Mouse (Mus musculus) MEL (cell line): ENCODE results near the gene Mpeg1. TPM values are rescaled to one million over a fixed set of nuclear protein-coding genes. Genes with fewer than 3 reads are reported as not detected.
A peak's percentile ranks its signal among the peaks of the same experiment; 100 is the strongest.

ENCODE experiments used
- DNase-seq: peaks from one replicate; pipeline ENCODE4 v3.0.0; 2011; ENCODE audit warnings: low read depth, low spot score
- H3K27ac ChIP-seq: 2 replicates; pipeline ENCODE4 v1.5.1; 2012; ENCODE audit warnings: low read depth, mild to moderate bottlenecking, control low read depth, low read length, moderate library complexity; ENCODE audit not compliant: control insufficient read depth
- H3K27me3 ChIP-seq, 2 experiments: fragments of 150-350 bp in 1 of 2; sonication (generic) in 1 of 2; 2 replicates each; pipeline ENCODE4 v1.6.1; 2012; ENCODE audit warnings: low read length in 2 of 2, mild to moderate bottlenecking in 2 of 2, improper control_type of control experiment in 1 of 2, moderate library complexity in 1 of 2; ENCODE audit not compliant: insufficient read depth in 2 of 2, control insufficient read depth in 1 of 2
- H3K36me3 ChIP-seq, 2 experiments: 2 replicates each; pipeline ENCODE4 v1.6.1; 2012 to 2014; ENCODE audit warnings: low read length in 2 of 2, improper control_type of control experiment in 1 of 2, inconsistent platforms in 1 of 2, mild to moderate bottlenecking in 1 of 2; ENCODE audit not compliant: insufficient read depth in 2 of 2, control insufficient read depth in 1 of 2
- H3K4me1 ChIP-seq, 2 experiments: fragments of 150-350 bp in 1 of 2; sonication (generic) in 1 of 2; 2 replicates each; pipeline ENCODE4 v1.6.1; 2012; ENCODE audit warnings: low read length in 2 of 2, improper control_type of control experiment in 1 of 2, mild to moderate bottlenecking in 1 of 2; ENCODE audit not compliant: insufficient read depth in 2 of 2, control insufficient read depth in 1 of 2
- H3K4me3 ChIP-seq, 2 experiments: fragments of 150-350 bp in 1 of 2; sonication (generic) in 1 of 2; 2 replicates each; pipeline ENCODE4 v1.5.1; 2012; ENCODE audit warnings: low read depth in 2 of 2, low read length in 2 of 2, mild to moderate bottlenecking in 2 of 2, moderate library complexity in 2 of 2, control low read depth in 1 of 2, improper control_type of control experiment in 1 of 2; ENCODE audit not compliant: control insufficient read depth in 1 of 2, insufficient read depth in 1 of 2
- H3K79me2 ChIP-seq: 2 replicates; pipeline ENCODE4 v1.6.1; 2012; ENCODE audit warnings: mild to moderate bottlenecking, low read length, moderate library complexity; ENCODE audit not compliant: control insufficient read depth, poor library complexity, insufficient read depth
- H3K9ac ChIP-seq: 2 replicates; pipeline ENCODE4 v1.6.1; 2012; ENCODE audit warnings: low read depth, mild to moderate bottlenecking, control low read depth, low read length, moderate library complexity; ENCODE audit not compliant: control insufficient read depth, poor library complexity, severe bottlenecking
- H3K9me3 ChIP-seq: fragments of 150-350 bp; sonication (generic); replicated peaks from 2 replicates; pipeline ENCODE4 v1.6.1; 2012; ENCODE audit warnings: mild to moderate bottlenecking, low read length, improper control_type of control experiment, moderate library complexity; ENCODE audit not compliant: insufficient read depth
- BHLHE40 ChIP-seq: IDR thresholded peaks from 2 replicates; pipeline ENCODE4 v1.6.1; 2012; ENCODE audit warnings: low read depth, mild to moderate bottlenecking, inconsistent platforms, low read length, improper control_type of control experiment, borderline replicate concordance
- CHD1 ChIP-seq: IDR thresholded peaks from 2 replicates; pipeline ENCODE4 v1.6.1; 2012; ENCODE audit warnings: low read depth, mild to moderate bottlenecking, inconsistent platforms, low read length, improper control_type of control experiment
- CTCF ChIP-seq, 3 experiments: IDR thresholded peaks in 2 of 3; conservative IDR thresholded peaks in 1 of 3; 2 replicates each; pipeline ENCODE4 v1.5.1; 2011 to 2012; ENCODE audit warnings: low read length in 3 of 3, low read depth in 2 of 3, mild to moderate bottlenecking in 2 of 3, improper control_type of control experiment in 1 of 3, inconsistent platforms in 1 of 3, mixed read lengths in 1 of 3, moderate library complexity in 1 of 3; ENCODE audit not compliant: control insufficient read depth in 1 of 3, insufficient read depth in 1 of 3, poor library complexity in 1 of 3, severe bottlenecking in 1 of 3
- EP300 ChIP-seq, 2 experiments: IDR thresholded peaks; 2 replicates each; pipeline ENCODE4 v1.6.1; 2011; ENCODE audit warnings: improper control_type of control experiment in 2 of 2, low read length in 2 of 2, low read depth in 1 of 2, mild to moderate bottlenecking in 1 of 2
- GABPA ChIP-seq: IDR thresholded peaks from 2 replicates; pipeline ENCODE4 v1.6.1; 2012; ENCODE audit warnings: low read depth, mild to moderate bottlenecking, inconsistent platforms, low read length, improper control_type of control experiment, moderate library complexity
- HCFC1 ChIP-seq: IDR thresholded peaks from 2 replicates; pipeline ENCODE4 v1.6.1; 2012; ENCODE audit warnings: low read depth, mild to moderate bottlenecking, inconsistent platforms, low read length, improper control_type of control experiment, moderate library complexity
- MAX ChIP-seq: IDR thresholded peaks from 2 replicates; pipeline ENCODE4 v1.6.1; 2011; ENCODE audit warnings: low read length, improper control_type of control experiment
- MEF2A ChIP-seq: IDR thresholded peaks from 2 replicates; pipeline ENCODE4 v1.6.1; 2014; ENCODE audit warnings: low read depth, mild to moderate bottlenecking, inconsistent platforms, low read length, improper control_type of control experiment; ENCODE audit not compliant: poor library complexity, insufficient replicate concordance, severe bottlenecking; ENCODE audit errors: extremely low read depth
- POLR2AphosphoS2 ChIP-seq: IDR thresholded peaks from 2 replicates; pipeline ENCODE4 v1.6.1; 2011; ENCODE audit warnings: low read length, improper control_type of control experiment
- RAD21 ChIP-seq: IDR thresholded peaks from 2 replicates; pipeline ENCODE4 v1.6.1; 2011; ENCODE audit warnings: mild to moderate bottlenecking, low read depth, low read length, improper control_type of control experiment
- RCOR1 ChIP-seq: IDR thresholded peaks from 2 replicates; pipeline ENCODE4 v1.6.1; 2012; ENCODE audit warnings: low read depth, mild to moderate bottlenecking, inconsistent platforms, low read length, improper control_type of control experiment
- TBP ChIP-seq: IDR thresholded peaks from 2 replicates; pipeline ENCODE4 v1.8.0; 2011; ENCODE audit warnings: low read depth, low read length, improper control_type of control experiment
- UBTF ChIP-seq: IDR thresholded peaks from 2 replicates; pipeline ENCODE4 v1.6.1; 2012; ENCODE audit warnings: low read depth, mild to moderate bottlenecking, inconsistent platforms, low read length, improper control_type of control experiment, moderate library complexity, borderline replicate concordance; ENCODE audit not compliant: insufficient read depth
- ZKSCAN1 ChIP-seq: IDR thresholded peaks from 2 replicates; pipeline ENCODE4 v1.6.1; 2012; ENCODE audit warnings: low read depth, mild to moderate bottlenecking, inconsistent platforms, low read length, improper control_type of control experiment, moderate library complexity
- ZNF384 ChIP-seq: IDR thresholded peaks from 2 replicates; pipeline ENCODE4 v1.6.1; 2012; ENCODE audit warnings: low read depth, mild to moderate bottlenecking, inconsistent platforms, low read length, improper control_type of control experiment
- polyA plus RNA-seq, 2 experiments: library from polyadenylated mRNA; stranded (reverse) in 1 of 2; unstranded in 1 of 2; fragments of >175 nt in 1 of 2; fragments of >200 nt in 1 of 2; gene quantifications; 2 replicates each; pipeline versions ENCODE4 v1.2.1 to v1.2.4; 2012; ENCODE audit warnings: low replicate concordance in 2 of 2, low read depth in 1 of 2; ENCODE audit not compliant: insufficient read length in 2 of 2, insufficient read depth in 1 of 2, missing spikeins in 1 of 2
- total RNA-seq: library from RNA; depleted of rRNA; stranded (reverse); fragments of 300-350 nt; gene quantifications from 2 replicates; pipeline ENCODE4 v1.2.3, GENCODE M21; 2012; rRNA removed

Gene Mpeg1
- total RNA-seq (not detected in 2 replicates), polyA plus RNA-seq (under 1 TPM in 1 of 2 experiments, not detected in 1; 0.07 TPM)

- Histone ChIP-seq H3K4me3 (no peak within 1 kb of the TSS), H3K79me2 (no peaks in the 10 kb centered on the region), H3K9ac (no peak within 1 kb of the TSS), H3K27me3 (no peaks in the 10 kb centered on the region; a peak in 1 of 4 replicates), H3K9me3 (no peaks in the 10 kb centered on the region), H3K36me3 (peaks cover 0 to 9% of the 10 kb centered on the region in 2 experiments; a peak in 2 of 4 replicates), H3K4me1 (peaks cover 3 to 4% of the 10 kb centered on the region in 2 experiments; a peak in 2 of 4 replicates), H3K27ac (no peak within 1 kb of the TSS)
- TF ChIP-seq RAD21 (no peak), MAX (no peak), RCOR1 (no peak), HCFC1 (no peak)
- peak; percentile 20 for DNase-seq
Measured at GRCm38 (mm10) chr19:12460282-12461249, at the start of gene Mpeg1. Mpeg1 (plus strand) TSS chr19:12460779.

GRCm38 (mm10) chr19:12413737-12414136 is 46.8 kb upstream of the Mpeg1 start:
- no peaks in the 10 kb centered on the region for H3K79me2 ChIP-seq
- TF ChIP-seq CHD1 (no peak), HCFC1 (no peak), TBP (no peak), UBTF (no peak), CTCF (IDR thresholded peaks at IDR 0.05 in 2 of 3, conservative IDR thresholded peaks at IDR 0.05 in 1 of 3; ENCODE audit: control insufficient read depth in 1 of 3, insufficient read depth in 1 of 3, low read depth in 2 of 3, low read length in 3 of 3, poor library complexity in 1 of 3, severe bottlenecking in 1 of 3) (no peak), ZKSCAN1 (no peak), GABPA (no peak), BHLHE40 (no peak), MEF2A (no peak), POLR2AphosphoS2 (no peak), EP300 (IDR thresholded peaks at IDR 0.05; ENCODE audit: low read depth in 1 of 2, low read length in 2 of 2) (no peak), MAX (no peak), ZNF384 (no peak)
- no peaks in the 10 kb centered on the region for H3K27me3 ChIP-seq

More at GRCm38 (mm10) chr19:12413737-12414136, 46.8 kb upstream of the Mpeg1 start:
- Histone ChIP-seq H3K9me3 (no peaks in the 10 kb centered on the region), H3K4me3 (no peak overlapping the region), H3K27ac (no peak overlapping the region), H3K9ac (no peak overlapping the region), H3K36me3 (no peaks in the 10 kb centered on the region), H3K4me1 (no peaks in the 10 kb centered on the region)
- no peak for DNase-seq
